Mouse (Mus musculus) left cerebral cortex, postnatal 10 days (tissue): ENCODE measurements at regions not wholly inside any gene's neighbourhood (a gene's known extent, or its start where the extent isn't known, plus 50 kb on each side); places are given as distances from the start of the nearest gene placed in this dataset.

Experiments
- DNase-seq, 2 experiments: peaks; one replicate each; pipeline ENCODE4 v3.0.0; 2021 to 2022; ENCODE audit warnings: low spot score in 2 of 2, mixed read lengths in 1 of 2; ENCODE audit errors: extremely low spot score in 1 of 2
- intact Hi-C: fragments of 180-260 bp; cut with DNase I; formaldehyde crosslinking; loops from one replicate; pipeline ENCODE4 v1.15.1; 2025

DNA sequence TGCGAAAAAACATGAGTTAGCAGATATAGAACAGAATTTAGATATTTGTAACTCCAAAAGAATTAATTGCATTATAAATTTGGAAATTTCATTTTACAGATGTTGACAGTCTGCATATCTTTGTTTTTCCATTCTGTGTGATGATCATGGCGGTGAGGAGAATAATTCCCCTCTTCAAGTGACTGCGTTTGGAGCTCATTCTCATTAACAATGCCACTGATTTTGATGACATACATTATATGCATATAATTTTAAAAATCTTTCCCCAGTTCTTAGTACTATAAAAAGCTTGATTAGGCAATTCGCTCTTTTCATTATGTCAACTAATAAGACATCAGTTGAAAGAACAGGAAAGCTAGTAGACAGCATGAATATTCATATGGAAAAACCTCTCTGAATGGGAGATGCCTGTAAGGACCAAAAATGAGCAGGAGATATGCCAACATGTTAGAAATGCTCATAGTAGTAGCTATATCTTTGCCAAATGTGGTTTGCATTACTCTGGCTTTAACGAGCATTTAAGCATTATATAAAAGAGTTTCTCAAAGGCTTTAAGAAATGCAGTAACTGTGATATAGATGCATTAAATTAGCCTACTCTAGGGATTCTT is 849.2 kb upstream of the Cldn34c4 start:
- no peak for DNase-seq
- intact Hi-C loops, result no loop called here

GRCm38 (mm10) chrX:128577402-128577801 is 841.0 kb upstream of the Cldn34c4 start:
- no peak for DNase-seq
- intact Hi-C loops, result no loop called here

- DNase-seq, result peak in 1 of 2 experiments; percentile 49
Observed at GRCm38 (mm10) chrX:128576269-128576871, 840.0 kb upstream of the Cldn34c4 start.

More at GRCm38 (mm10) chrX:128576269-128576871, 840.0 kb upstream of the Cldn34c4 start:
- intact Hi-C loops, result no loop called here
